Mouse (Mus musculus): ENCODE results near the gene Bcl11a. TPM values are rescaled to one million over a fixed set of nuclear protein-coding genes. Genes with fewer than 3 reads are reported as not detected.

Bcl11a gene
- total RNA-seq, 2 experiments from 2014 or later, result 24.3 to 70.9 TPM

DNA sequence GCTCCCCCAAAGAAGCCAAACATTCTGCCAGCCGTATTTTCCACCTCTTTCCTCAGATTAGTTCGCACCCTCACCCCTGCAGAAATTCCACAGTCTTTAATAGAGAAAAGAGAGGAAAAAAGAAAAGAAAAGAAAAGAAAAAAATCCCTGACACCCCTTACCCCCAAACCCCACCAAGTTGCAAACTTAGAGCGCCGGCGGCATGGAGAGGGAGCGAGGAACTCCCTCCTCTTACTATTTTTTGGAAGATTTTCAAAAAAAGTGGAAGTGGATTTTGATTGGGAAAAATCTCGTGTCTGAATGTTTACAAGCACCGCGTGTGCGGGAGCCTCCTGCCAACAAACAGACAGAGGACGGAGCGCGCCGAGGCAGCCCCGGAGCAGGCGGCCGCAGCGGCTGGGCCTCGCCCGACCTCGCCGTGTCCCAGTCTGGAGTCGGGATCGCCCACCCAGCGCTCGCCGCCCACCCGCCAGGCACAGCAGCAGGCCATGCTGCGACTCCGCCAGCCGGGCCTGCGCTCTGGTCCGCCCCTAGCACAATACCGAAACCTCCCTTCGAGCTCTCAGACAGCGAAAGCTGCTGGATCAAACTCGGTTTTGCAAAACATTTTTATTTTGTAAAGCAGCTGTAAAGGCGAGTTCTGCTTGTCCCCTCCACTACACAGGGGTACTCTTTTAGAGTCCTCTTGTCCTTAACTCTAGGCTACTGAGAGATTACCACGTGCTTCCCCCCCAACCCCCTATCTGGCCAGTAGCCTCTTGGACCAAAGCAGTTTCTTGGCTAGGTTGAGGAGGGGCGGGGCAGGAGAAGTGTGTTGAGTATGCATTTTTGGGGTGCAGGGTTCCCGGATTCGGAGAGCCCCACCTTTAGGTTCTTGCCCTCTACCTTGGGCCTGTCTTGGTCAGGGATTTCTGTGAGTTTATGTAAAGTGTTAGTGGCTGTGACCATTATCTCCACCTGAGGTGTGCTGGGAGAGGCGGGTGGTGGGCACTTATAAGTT, 1.8 kb downstream of the Bcl11a start:
- 0 out of 2 replicates have a peak, but pooled peaks have one; percentile 3 for ATAC-seq (replicated peaks; ENCODE audit: poor library complexity)

DNA sequence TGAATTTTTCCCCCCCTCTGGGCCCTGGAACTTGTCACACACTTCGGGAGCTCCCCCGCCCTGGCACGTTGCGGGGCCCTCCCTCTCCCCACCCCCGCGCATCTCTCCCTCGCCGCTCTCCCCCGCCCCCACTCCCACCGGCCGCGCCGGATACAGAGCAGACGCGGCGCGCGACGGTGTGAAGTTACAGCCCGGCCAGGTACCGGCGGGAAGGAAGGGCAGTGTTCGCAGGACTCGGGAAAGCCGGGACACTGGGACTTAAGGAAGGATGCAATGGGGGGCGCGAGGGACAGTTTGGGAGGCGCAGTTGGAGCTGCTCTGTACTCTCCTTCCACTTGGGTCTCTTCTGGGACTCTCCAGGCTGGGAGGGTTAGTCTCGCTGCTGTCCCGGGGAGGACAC, 2.7 kb downstream of the Bcl11a start:
- no peak for ATAC-seq (replicated peaks; ENCODE audit: poor library complexity)

DNA sequence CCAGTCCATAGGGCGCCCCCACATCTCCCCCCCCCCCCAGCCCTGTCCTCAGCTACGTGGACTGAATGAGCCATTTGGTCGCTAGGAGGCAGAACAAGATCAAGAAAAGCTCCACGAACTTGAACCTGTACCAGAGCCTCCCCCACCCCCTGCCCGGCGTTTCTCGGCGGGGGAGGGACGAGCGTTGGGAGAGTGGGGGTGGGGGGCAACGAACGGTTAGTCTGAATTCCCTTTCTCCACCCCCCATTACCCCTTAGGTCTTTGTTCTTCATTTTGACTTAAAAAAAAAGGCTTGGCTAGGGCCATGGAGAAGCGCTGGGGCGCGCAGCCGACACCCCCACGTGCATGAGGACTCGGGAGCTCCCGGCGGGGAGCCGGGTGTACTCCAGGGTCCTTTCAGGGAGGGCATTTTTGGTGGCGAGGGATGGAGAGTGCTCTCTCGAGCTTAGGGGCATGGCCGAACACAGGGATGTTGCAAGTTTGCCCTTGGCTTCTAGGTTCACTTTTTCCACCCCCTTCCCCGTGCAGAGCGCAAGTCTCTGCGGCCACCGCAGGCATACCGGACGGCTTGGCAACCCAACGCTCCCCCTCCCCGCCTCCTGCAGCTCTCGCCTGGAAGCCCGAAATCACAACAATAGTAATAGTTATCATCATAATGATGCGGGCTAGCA, 3.3 kb downstream of the Bcl11a start:
- peak; percentile 20 for ATAC-seq (replicated peaks; ENCODE audit: poor library complexity)

DNA sequence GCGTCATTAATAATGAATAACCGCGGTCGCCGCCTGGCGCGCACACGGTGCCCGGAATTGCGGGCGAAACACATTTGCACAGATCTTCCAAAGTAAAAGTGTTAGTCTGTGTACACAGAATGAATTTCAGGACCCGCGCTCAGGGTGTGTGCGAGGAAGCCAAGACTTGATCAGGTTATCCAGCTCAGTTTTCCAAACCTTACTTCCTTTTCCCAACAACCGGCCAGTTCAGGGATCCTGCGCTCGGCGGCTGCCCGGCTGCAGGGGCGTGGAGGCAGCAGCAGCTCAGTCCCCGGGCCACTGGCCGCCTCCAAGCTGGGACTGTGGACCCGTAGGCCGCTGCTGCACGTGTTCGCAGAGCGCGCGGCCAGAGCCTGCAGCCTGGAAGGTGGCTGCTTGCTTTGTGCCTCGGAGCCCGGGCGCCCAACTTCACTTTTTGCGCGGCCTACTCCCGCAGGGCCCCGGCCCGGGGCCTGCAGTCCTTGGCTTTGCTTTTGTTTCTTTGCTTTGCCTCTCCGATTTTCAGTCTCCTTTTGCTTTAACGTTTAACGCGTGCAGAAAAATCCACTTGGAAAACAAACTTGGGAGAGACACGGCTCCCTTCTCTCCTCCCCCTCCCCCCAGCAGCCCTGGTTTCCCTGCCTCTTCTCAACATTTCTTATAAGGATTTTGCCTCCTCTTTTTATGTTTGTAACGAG, 4.0 kb downstream of the Bcl11a start:
- no peak for ATAC-seq (replicated peaks; ENCODE audit: poor library complexity)

DNA sequence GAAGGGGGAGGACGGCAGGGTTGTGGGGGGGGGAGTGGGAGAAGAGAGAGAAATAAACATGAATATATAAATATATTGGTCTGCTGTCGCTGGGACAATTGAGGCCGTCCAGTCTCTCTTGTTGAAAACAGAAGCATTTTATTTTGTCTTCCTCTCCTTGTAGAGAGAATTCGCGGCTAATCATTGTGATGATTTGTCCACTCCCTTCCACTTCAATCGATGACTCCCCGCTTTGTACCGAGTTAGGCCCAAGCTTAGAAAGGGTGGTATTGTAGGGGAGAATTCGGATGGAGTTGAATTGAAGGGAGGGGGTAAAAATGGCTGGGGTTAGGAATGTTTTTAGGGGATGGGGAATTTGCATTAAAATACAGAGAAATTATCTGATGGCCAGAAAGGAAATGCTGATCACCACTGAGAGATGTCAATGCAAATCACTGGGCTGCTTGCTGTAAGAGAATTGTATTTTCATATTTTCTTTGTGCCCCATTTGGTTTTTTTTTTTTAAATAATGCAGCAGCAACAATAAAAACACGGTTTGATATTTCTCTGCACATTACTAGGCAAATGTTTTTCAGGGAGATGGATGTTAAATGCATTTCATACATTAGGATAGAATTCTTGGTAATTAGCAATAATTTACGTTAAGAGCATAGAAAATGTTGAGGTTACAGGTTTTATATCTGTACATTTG, 4.7 kb downstream of the Bcl11a start:
- ATAC-seq (replicated peaks; ENCODE audit: poor library complexity), result no peak

DNA sequence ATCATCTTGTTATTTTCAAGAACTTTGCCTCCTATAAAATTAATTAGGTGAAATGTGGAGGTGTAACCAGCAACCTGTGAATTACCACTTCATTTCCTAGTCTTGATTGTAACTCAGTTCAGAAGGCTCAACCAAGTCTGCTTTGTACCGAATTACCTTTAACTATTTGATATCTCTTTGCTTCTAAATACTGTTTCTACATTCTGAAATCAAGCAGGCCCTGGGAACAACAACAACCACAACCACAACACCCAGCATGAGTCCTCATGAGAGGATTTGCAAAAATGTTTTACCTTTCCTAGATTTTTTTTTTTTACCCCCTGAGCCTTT, 5.2 kb downstream of the Bcl11a start:
- no peak for ATAC-seq (replicated peaks; ENCODE audit: poor library complexity)

DNA sequence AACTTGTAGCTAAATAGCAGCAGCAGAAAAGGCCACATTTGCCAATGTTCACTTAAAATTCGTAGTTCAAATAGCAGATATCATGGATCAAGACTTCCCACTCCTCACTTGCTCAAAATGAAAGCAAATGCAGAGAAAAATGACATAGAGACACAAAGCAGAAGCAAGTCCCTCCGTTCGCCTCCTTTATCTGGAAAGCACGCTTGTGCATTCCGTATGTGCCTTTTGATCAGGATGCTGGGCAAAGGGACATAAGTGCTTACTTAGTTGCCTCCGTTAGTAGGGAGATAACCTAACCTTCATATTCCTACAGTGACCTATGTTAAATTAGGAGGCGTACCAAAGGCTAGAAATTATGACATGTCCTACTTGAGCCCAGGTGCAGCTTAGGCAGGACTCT, 5.6 kb downstream of the Bcl11a start:
- no peak for ATAC-seq (replicated peaks; ENCODE audit: poor library complexity)

DNA sequence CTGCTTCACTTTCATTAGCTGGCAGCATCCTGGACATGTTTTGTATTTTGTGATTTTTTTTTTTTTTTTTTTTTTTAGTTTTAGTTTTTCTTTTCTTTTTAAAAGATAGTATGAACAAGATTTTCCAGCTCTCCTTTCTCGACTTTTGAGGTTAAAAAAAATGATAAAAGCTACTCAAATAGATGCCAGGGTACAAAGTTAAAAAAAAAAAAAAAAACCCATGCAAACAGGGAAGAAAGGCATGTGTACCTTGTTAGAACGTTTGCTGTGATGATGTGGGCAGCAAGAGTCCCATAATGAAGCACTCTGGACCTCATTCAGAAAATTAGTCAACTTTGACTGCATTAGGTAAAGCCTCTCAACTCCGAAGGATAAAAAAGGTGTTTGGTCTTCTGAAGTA, 6.2 kb downstream of the Bcl11a start:
- no peak for ATAC-seq (replicated peaks; ENCODE audit: poor library complexity)

DNA sequence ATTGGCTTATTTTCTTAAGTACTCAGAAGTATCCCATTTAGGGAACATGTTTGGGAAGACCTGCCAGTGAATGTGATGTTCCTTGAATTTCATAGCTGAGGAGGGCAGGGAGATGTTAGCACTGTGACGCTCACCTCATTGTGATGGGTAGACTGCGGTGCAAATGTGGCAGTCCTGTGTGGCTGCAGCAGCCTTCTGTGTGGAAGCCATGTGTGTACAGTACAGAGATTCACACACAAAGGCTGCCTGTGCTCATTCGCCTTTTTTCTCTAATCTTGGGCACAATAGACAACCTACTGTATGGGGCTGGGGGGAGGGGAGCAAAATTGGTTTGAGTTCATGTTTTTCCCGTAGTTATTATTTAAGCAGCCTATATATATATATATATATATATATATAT, 6.7 kb downstream of the Bcl11a start:
- ATAC-seq (replicated peaks; ENCODE audit: poor library complexity), result no peak

DNA sequence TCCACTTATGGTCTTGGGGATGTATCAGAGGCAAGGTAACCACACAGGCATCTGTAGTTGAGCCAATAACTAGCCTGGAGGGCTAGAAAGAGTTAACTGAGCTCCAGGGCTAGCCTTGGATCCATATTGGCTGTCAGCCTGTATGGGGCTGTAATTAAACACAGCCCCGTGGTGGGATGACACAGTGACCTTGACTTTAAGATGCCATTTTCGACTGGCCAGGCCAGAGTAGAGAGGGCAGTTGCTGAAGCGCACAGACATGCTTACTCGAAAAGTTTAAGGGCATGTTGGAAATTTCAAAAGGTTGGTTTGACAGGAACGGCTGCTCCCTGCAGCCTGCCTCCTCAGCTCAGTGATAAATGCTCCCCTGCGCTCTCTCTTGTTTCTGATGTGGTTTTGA, 8.1 kb downstream of the Bcl11a start:
- no peak for ATAC-seq (replicated peaks; ENCODE audit: poor library complexity)

DNA sequence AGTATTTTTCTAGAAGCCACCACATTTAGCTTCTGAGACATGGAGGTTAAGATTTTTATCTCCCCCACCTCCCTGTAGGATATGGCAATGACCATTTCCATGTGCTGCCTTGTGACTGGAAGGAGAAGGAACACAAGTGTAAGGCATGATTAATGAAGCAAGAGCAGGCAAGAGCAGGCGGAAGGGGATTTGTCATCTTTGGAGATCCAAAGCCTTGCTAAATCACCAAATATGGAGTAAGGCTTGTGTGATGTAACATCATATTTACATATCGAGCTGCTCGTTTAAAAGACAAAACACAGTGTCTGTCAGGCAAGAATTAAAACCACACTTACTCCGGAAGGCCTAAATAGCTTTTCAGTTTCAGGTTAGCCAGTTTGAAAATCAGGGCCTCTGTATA, 9.2 kb downstream of the Bcl11a start:
- ATAC-seq (replicated peaks; ENCODE audit: poor library complexity), result peak; percentile 82

DNA sequence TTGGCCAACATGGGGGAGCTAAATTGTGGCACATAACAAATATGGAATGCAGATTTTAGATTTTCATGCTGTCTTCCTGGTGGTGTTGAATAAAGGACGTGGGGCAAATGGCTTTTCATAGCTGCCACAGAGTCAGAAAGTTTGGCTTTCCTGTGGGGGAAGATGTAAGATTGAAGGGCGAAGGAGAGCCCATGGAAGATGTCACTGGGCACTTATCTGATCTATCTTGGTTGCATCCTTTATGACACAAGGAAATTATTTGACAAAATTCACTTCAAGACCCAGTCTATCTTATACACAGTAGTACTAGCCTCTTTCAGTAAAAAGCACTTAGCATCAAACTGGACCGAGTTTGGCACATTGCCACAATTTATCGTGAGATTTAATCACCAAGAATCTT, 12.6 kb downstream of the Bcl11a start:
- no peak for ATAC-seq (replicated peaks; ENCODE audit: poor library complexity)

DNA sequence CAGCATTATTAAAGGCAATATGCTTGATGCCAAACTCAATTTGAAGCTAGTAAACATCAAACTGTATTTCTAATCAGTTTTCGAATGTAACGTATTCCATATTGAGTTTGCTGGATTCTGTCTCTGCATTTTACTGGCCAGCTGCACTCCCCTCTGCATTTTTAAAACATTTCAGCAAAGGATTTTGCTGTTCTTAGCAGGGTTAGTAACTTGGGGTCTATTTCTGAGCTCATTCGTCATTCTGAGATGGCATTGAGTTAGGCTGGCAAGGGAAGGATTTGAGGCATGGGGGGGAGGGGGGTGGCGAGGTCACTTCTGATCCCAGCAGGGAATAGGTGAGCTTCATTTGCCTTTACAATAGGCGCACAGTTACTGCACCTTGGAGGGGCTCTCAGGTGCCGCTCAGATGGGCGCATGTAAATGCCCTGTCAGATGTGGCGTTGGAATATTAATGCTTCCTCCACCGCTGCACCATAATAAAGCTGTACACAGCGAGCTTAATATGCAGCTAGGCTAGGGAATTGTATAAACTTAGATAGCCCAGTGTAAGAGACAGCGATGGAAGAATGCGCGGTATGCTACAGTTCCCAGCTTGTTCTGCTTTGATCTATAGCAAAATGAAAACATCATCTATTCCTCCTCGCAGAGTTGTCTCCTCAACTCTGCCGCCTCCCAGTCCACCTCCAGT, 13.7 kb downstream of the Bcl11a start:
- ATAC-seq (replicated peaks; ENCODE audit: poor library complexity), result no peak

DNA sequence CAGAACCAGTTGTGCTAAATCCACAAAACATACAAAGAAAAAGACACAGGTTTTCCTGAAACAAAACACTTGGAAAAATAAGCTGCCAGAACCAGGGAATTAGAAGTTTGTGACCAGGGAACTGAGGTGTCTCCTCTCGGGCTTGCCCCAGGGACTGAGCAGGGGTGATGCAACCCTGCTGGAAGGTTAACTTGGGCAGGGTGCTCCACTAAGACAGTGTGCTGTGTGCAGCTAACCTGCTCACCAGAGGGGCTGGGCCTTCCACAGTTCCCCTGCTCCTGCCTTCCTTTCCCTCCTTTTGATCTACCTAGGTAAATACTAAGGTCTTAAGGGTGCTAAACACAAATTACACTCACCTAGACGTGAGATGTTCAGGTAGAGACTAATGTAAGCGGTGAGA, 14.8 kb downstream of the Bcl11a start:
- no peak for ATAC-seq (replicated peaks; ENCODE audit: poor library complexity)

DNA sequence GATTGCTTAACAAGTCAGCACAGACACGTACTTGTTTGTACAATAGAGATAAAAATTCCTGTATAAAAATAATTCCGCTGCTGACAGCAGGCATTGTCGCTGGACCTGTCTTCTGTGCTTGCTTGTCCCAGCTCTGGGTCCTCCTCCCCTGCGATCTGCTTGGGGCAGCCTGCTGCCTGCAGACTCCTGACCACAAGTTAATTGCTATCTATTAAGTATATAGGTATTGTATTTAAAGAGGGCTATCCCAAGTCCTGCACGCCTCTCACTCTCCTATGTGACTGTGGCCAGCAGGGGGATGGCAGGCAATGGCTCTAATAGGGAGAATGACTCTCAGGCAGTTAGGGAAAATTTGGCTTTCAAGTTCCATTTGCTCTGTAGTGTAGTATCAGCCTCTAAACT, 16.2 kb downstream of the Bcl11a start:
- ATAC-seq (replicated peaks; ENCODE audit: poor library complexity), result peak; percentile 62

DNA sequence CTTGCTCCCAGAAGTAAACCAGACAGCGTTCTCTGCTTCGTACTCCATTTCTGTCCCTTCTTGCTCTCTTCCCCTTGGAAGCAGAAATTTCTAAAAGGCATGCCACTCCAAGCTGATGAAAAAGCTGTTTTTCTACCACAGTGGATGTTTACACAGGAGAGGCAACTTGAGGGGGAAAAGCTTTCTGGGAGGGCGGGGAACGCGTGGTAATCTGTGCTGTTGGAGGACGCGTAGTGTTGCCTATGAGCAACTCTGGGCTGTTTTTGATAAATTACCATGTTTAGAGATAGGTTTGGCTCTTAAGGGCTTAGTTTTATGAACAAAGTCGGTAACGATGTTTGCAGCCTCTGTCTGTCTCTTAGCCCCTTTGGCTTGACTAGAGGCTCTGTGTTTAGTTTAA, 17.4 kb downstream of the Bcl11a start:
- no peak for ATAC-seq (replicated peaks; ENCODE audit: poor library complexity)

DNA sequence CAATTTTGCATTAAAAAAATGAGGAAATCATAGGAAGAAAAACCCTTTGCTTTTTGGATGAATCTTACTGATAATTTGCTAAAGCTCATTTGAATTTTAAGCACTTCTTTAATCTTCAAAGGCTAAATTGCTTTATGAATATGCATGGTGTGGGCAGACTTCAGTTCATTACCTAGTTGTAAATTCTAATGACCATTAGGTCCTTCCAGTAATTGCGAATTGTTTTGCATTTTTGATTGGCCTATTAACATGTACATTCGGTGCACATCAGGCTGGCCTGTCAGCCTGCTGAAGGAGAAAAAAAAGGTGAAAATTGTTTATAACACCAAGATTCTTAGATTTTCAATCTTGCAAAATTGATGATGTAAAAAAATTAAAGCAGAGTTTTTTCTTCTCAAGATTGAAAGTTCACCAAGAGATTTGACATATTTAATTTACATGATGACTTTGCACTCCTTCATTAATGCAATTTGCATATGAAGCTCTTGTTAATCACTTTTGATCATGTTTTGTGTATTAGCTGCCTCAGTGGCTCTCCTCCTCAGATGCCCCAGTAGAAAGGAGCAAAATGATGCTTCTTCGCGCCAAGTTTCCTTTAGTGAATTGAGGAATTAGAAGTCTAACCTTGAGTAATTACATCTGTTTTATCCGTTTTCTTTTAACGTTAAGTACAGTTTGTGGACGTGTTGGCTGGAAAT, 17.9 kb downstream of the Bcl11a start:
- no peak for ATAC-seq (replicated peaks; ENCODE audit: poor library complexity)

DNA sequence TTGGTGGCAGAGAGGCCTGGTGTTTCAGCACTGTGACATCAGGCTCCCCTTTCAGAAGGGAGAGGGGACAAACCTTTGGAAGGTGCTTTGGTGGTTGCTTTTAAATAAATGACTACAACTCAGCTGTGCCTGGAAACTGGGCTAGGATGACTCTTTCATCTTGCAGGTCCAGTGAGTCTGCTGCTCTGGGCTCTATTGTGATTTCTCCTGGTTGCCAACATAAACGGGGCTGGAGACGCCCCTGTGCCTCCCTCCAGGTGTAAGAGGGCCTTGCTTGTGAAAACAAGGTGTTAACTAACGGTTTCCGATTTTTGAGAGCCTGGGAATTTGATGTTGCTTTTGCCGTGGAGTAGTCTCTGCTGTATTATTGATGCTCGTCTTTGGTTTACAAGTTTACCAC, 18.6 kb downstream of the Bcl11a start:
- no peak for ATAC-seq (replicated peaks; ENCODE audit: poor library complexity)

DNA sequence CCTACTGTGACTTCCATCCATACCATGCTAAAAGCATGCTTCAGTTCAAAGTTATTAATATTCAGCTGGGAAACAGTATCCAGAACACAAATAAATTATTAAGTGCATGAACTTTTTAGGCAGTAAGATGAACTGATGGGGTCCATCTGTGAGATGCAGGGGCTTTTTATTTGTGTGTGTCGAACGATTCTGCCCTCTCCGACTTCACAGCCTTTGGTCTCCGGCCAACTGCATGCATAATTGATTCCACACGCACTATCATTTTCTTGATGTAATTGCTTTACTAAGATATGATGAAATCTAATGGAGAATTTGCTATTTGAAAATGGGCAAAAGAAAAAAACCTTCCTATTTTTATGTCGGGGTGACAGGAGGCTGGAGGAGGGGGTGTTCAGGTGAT, 19.2 kb downstream of the Bcl11a start:
- no peak for ATAC-seq (replicated peaks; ENCODE audit: poor library complexity)

DNA sequence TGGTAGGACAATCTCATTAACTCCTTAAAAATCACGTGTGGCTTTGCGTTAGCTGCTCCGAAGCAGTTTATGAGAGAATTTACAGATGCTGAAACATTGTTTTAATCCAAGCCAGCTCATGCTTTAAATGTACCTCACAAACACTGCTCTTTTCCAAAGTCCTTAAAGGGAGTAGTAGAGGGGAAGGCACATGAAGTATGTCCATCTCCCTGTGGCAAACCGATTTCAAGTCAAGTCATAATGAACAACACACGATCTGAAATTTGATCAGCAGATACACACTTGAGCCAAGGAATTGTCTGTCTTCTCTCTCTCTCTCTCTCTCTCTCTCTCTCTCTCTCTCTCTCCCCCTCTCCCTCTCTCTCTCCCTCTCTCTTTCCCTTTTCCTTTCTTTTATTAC, 20.2 kb downstream of the Bcl11a start:
- ATAC-seq (replicated peaks; ENCODE audit: poor library complexity), result no peak
